Mouse (Mus musculus) liver, adult 2 months (tissue): ENCODE data around the gene Clic3.

Experiments
- CTCF ChIP-seq: fragments of 200-500 bp; IDR thresholded peaks from 2 replicates; pipeline ENCODE4 v1.5.1; 2011; ENCODE audit warnings: low read depth, low read length, control low read depth
- POLR2A ChIP-seq: fragments of 200-500 bp; IDR thresholded peaks from 2 replicates; pipeline ENCODE4 v1.6.1; 2011; ENCODE audit warnings: low read length, control low read depth; ENCODE audit not compliant: insufficient read depth; ENCODE audit errors: extremely low read depth

GRCm38 (mm10) chr2:25422587-25423410 lies 33.8 kb upstream of the Clic3 start, which contains the start of gene Fut7:
- TF ChIP-seq POLR2A (no peak), CTCF (no peak)
